Mouse (Mus musculus) kidney, adult 2 months (tissue): Measurements from ENCODE around the gene Psmb1.

ENCODE experiments used
- CTCF ChIP-seq: fragments of 200-500 bp; conservative IDR thresholded peaks from 2 replicates; pipeline ENCODE4 v1.5.1; 2011; ENCODE audit warnings: low read depth, mild to moderate bottlenecking, control low read depth, low read length, moderate library complexity, mixed read lengths; ENCODE audit not compliant: insufficient read depth, insufficient read length
- POLR2A ChIP-seq: fragments of 200-500 bp; IDR thresholded peaks from one replicate; pipeline ENCODE4 v1.6.1; 2011; ENCODE audit warnings: low read depth, low read length, control low read depth

GRCm38 (mm10) chr17:15429937-15430336 is 69.6 kb downstream of the Psmb1 start:
- no peak for TF ChIP-seq POLR2A
- peak; percentile 41; the same call in 1 of the 2 replicates for TF ChIP-seq CTCF
